Mouse (Mus musculus) heart, postnatal 10 days (tissue): Measurements from ENCODE around the gene Apoc2. TPM values are rescaled to one million over a fixed set of nuclear protein-coding genes. Genes with fewer than 3 reads are reported as not detected.

Experiments used
- DNase-seq, 2 experiments: peaks; one replicate each; pipeline ENCODE4 v3.0.0; 2021
- intact Hi-C: fragments of 180-260 bp; cut with DNase I; formaldehyde crosslinking; loops from one replicate; pipeline ENCODE4 v1.15.1; 2025
- total RNA-seq, 2 experiments: library from RNA; stranded (reverse); gene quantifications; 2 replicates each; pipeline ENCODE4 v1.2.3; 2021

The Apoc2 gene
- total RNA-seq = under 1 TPM in 1 of 2 experiments, not detected in 1; 0.60 TPM

GRCm38 (mm10) chr7:19677872-19678271 is at the start of gene Apoc2:
TSS of gene Apoc2 (minus strand) at chr7:19677941.
- DNase-seq = no peak
- intact Hi-C loops = no loop called here

GRCm38 (mm10) chr7:19726541-19726940 is 48.8 kb upstream of the Apoc2 start:
- DNase-seq = no peak
- intact Hi-C loops = no loop called here

GRCm38 (mm10) chr7:19724167-19724566 is 46.4 kb upstream of the Apoc2 start:
- no peak for DNase-seq
- intact Hi-C loops = loop anchor here (2.0 kb wide), 1 partner anchor 15 kb away; no protein-coding TSS in a partner anchor

GRCm38 (mm10) chr7:19722754-19723195 is 45.0 kb upstream of the Apoc2 start:
- intact Hi-C loops = no loop called here

GRCm38 (mm10) chr7:19719200-19719599 is 41.5 kb upstream of the Apoc2 start:
- DNase-seq = no peak
- intact Hi-C loops = no loop called here

More at GRCm38 (mm10) chr7:19722754-19723195, 45.0 kb upstream of the Apoc2 start:
- DNase-seq = peak; percentile 66 to 74

- intact Hi-C loops = no loop called here
- no peak for DNase-seq
Measured at GRCm38 (mm10) chr7:19718297-19718952, 40.7 kb upstream of the Apoc2 start.

- DNase-seq = no peak
- intact Hi-C loops = loop anchor here (2.0 kb wide), 1 partner anchor 31 kb away; no protein-coding TSS in a partner anchor
Measured at GRCm38 (mm10) chr7:19717346-19717745, 39.6 kb upstream of the Apoc2 start.

- no peak for DNase-seq
- intact Hi-C loops = loop anchor here (2.0 kb wide), 1 partner anchor 32 kb away; no protein-coding TSS in a partner anchor
Measured at GRCm38 (mm10) chr7:19716822-19717221, 39.1 kb upstream of the Apoc2 start.

- no peak for DNase-seq
- intact Hi-C loops = loop anchor here (2.0 kb wide), 1 partner anchor 33 kb away; no protein-coding TSS in a partner anchor
Measured at GRCm38 (mm10) chr7:19716055-19716682, 38.4 kb upstream of the Apoc2 start.

- intact Hi-C loops = loop anchor here (2.0 kb wide), 1 partner anchor 33 kb away; no protein-coding TSS in a partner anchor
- peak; percentile 99 to 100 for DNase-seq
Measured at GRCm38 (mm10) chr7:19715239-19716054, 37.7 kb upstream of the Apoc2 start, which contains the start of gene Tomm40. TSS of gene Tomm40 (minus strand) at chr7:19715438.

- intact Hi-C loops = no loop called here
- no peak for DNase-seq
Measured at GRCm38 (mm10) chr7:19714836-19715235, 37.1 kb upstream of the Apoc2 start.

- no peak for DNase-seq
- intact Hi-C loops = loop anchor here (1.0 kb wide), 1 partner anchor 44 kb away; no protein-coding TSS in a partner anchor
Measured at GRCm38 (mm10) chr7:19713598-19713997, 35.9 kb upstream of the Apoc2 start.

- intact Hi-C loops = loop anchor here (1.0 kb wide), 1 partner anchor 44 kb away; no protein-coding TSS in a partner anchor
- peak in 1 of 2 experiments; percentile 48 for DNase-seq
Measured at GRCm38 (mm10) chr7:19713196-19713595, 35.5 kb upstream of the Apoc2 start.

- no peak for DNase-seq
- intact Hi-C loops = no loop called here
Measured at GRCm38 (mm10) chr7:19712414-19712813, 34.7 kb upstream of the Apoc2 start.

GRCm38 (mm10) chr7:19710650-19711049 is 32.9 kb upstream of the Apoc2 start:
- no peak for DNase-seq
- intact Hi-C loops = no loop called here

- DNase-seq = no peak
- intact Hi-C loops = no loop called here
Measured at GRCm38 (mm10) chr7:19705271-19705670, 27.5 kb upstream of the Apoc2 start.

- intact Hi-C loops = no loop called here
- no peak for DNase-seq
Measured at GRCm38 (mm10) chr7:19704475-19704874, 26.7 kb upstream of the Apoc2 start.

- no peak for DNase-seq
- intact Hi-C loops = no loop called here
Measured at GRCm38 (mm10) chr7:19702859-19703555, 25.3 kb upstream of the Apoc2 start.

- intact Hi-C loops = loop anchor here (1.0 kb wide), 1 partner anchor 32 kb away; no protein-coding TSS in a partner anchor
- DNase-seq = peak; percentile 85 to 89
Measured at GRCm38 (mm10) chr7:19701069-19701761, 23.5 kb upstream of the Apoc2 start.
